Mouse (Mus musculus): ENCODE measurements around the gene Nfyb. TPM values are rescaled to one million over a fixed set of nuclear protein-coding genes. Genes with fewer than 3 reads are reported as not detected.
A peak's percentile ranks its signal among the peaks of the same experiment; 100 is the strongest.

Gene Nfyb
- total RNA-seq (2021), result 10 to 100 TPM; 28.6 to 31.6 TPM
- long read RNA-seq, experiment 1, transcript Nfyb-204 (8 exons, 2,554 nt), result major isoform, 18 of 35 reads
- long read RNA-seq, experiment 1, partial matches to known transcripts, result 1 of 35 reads
- long read RNA-seq, experiment 1, other reads (novel, unspliced or antisense), result 16 of 35 reads
- long read RNA-seq, experiment 2, transcript Nfyb-204 (8 exons, 2,554 nt), result major isoform, 26 of 35 reads
- long read RNA-seq, experiment 2, partial matches to known transcripts, result 3 of 35 reads
- long read RNA-seq, experiment 2, other reads (novel, unspliced or antisense), result 6 of 35 reads

DNA sequence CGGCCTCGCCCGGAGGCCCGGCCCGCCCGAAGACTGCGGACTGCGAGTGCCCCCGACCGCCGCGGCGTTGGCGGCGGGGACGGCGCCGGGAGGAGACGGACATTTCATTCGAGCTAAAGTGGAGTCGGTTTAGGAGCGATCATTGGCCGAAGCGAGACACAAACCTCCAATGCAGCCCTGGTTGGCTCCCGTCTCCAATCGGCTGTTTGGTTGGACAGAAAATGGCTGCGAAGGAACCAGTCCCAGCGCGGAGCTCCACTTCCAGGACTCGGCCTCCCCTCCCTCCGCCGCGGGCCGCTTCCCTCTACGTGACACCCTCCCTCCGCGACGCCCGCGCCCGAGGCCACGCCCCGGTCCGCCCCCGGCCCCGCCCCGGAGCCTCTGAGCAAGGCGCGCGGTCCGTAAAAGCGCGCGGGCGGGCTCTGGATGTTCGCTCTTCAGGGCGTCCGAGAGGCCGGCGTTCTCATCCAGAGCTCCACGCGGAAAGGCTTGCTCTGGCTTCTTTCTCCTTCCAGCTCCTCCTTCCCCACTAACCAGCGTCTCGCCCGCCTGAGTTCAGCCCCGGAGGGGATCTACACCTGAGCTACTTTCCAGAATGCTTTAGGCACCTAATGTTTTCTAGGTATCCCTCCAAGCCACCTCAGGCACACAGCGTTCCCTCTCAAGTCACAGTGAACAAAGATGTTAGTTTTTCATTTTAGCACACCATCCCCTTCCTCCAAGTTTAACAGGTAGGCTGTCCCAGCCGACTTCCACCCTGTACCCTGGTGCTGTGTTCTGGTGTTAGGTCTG, at the start of gene Nfyb:
Gene Nfyb (minus strand): TSS at position 305 of the 792 bp plus-strand sequence.
- DNase-seq (ENCODE audit: low spot score in 2 of 2), result peak; percentile 95 to 98

DNA sequence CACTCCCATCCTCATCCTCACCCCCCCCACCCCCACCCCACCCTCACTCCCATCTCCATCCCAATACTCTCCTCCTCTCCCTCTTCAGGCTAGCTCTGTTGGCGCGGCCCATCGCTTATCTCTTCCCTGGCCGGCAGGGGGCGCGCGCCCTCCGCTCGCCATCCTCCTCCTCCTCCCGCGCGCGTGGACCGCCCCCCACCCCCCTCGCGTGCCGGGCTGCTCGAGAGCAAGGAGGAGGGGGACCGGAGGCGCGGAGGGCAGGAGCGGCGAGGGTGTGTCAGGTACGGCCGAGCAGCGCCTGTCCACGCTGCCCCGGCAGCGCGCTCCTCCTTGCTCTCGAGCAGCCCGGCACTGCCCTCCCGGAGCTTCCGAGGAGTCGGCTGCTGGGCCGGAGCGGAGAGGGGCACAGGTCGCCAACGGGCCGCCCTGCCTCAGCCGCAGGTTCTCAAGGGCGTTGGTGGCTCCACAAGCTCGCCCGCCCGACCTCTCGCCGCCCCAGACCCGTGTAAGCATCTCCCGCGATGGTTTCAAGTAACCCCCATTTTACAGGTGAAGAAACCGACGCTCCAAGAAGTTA, 48.0 kb upstream of the Nfyb start:
- peak; percentile 75 to 80 for DNase-seq (ENCODE audit: low spot score in 2 of 2)

DNA sequence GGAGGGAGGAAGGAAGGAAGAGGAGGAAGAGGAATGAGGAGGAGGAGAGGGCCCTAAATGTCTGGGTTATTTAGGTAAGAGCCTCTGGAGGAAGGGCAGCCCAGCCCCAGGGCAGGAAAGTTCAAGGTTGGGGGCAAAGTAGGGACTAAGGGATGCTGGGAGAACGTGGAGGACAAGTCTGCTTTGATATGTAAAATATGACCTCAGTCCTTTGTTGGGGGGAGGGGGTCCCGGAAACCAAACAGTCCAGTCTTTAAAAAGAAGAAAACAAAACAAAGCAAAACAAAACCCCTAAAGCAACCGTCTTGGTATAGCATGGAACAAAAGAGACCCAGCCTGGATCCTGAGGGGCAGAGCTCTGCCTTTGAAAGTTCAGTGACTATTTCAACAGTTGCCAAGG, 45.4 kb upstream of the Nfyb start:
- DNase-seq (ENCODE audit: low spot score in 2 of 2), result no peak

DNA sequence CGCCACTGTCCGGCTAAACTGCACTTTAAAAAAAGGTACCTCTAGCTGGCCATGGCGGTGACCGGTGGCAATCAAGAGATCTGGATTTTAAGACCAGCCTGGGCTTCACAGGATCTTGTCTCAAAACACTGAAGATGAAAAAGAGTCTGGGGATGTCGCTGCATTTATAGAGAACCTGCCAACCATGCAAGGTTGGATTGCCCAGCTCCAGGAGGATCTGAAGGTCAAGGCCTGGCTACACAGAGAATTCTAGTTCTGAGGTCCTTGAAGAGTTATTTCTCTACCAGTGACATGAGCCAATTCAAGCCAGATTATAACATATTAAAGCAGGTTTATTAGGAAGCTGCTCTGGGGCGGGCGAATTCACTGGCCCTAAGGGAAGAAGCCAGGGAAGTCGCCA, 44.9 kb upstream of the Nfyb start:
- no peak for DNase-seq (ENCODE audit: low spot score in 2 of 2)

DNA sequence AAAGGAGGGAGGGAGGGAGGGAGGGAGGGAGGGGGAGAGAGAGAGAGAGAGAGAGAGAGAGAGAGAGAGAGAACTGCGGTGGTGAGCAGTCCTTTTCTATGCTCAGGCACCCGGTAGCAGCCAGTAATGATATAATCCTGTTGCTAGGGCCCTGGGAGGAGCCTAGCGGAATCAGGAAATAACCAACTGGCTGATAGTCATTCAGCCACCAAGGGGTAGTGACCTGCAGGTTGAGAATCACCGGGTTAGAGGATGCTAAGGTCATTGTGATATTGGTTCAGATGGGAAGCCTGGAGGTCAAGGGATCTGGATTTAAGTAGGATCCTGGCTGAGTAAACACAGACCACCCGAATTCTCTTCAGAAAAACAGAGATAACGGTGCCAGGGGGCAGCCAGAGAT, 44.2 kb upstream of the Nfyb start:
- no peak for DNase-seq (ENCODE audit: low spot score in 2 of 2)

DNA sequence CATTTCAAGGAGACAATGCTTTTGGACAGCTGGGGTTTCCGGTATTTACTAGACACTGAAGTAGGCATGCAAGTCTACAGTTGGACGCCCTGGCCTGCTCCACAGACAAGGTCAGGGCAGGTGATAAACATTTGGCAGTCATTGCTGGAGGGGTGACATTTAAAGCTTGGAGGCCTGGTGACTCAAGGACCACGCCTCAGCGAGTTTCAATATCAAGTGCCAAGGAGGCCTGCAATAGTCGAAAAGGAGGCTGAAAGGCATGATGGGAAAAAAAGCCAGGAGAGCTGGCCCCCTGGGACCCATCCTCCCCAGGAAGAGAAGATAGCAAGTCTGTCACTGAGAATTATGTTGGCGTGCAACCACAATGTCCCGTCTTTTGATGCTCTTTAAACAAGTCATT, 43.3 kb upstream of the Nfyb start:
- DNase-seq (ENCODE audit: low spot score in 2 of 2), result no peak

DNA sequence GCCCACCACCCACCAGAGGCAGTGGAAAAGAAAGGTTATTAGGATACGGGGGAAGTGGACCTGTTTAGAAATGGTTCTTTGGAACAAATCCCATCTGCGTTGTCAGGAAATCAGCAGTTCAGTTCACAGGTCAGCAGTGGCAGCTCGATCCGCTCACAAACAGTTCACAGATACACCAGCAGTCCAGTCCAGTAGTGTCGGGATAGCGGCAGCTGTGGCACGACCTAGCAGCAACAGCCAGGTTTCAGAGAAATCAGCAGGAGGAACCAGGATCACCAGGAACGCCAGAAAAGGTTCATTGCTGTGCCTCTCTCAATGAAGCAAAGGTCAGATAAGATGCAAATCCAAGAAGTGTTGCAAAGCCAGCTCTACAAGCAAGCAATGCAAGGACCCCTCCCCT, 42.5 kb upstream of the Nfyb start:
- DNase-seq (ENCODE audit: low spot score in 2 of 2), result no peak

DNA sequence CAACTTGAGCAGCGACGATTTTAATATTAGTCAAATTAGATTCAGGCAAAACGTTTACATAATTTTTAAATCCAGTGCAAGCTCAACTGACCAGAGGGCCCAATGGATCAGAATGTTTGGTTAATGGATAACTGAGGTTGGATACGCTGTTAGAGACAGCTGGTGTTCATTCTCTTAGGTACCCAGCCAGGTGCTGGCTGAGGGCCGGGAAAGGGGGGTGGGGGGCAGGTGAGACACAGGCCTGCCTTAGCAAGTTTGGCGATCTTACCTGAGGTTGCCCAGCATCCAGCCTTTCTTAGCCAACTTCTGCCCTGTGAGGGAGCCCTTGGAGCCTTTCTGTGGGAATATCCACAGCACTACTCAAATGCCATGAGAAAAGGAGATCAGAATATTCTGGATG, 41.2 kb upstream of the Nfyb start:
- DNase-seq (ENCODE audit: low spot score in 2 of 2), result no peak

DNA sequence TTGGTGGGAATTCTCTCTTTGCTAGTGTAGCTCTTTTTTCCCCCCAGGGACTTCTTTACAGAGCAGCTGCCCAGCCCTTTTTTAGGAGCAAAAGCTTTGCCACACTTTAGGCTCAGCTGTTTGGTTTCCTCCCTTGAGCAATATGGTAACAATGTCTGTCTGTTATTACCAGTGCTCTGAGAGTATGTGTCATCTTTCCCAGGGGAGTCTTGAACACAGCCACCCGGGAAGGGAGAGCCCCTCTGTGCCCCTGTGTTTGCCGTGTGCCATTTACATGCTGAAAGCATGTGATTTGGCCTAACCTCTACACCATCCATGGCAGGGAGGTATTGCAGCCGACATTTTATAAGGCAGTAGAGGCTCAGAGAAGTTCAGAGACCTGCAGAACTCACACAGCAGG, 40.5 kb upstream of the Nfyb start:
- no peak for DNase-seq (ENCODE audit: low spot score in 2 of 2)

DNA sequence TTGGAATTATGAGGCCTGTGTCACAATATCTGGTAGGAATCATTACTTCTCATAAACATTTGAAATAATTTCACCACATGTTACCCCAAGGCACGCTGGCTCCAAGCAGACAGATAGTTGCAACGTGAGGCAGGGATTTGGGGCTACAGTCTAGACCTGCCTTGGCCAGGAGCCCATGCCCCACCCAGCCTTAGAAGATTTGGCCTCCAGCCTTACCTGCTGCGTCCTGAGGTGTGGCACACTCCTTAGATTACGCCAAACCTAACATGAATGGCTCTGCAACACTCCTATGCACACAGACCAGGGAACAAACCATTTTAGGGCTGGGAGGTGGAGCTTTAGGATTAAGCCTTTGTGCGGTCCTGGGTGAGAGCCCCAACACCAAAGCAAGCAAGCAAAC, 36.1 kb upstream of the Nfyb start:
- DNase-seq (ENCODE audit: low spot score in 2 of 2), result no peak

DNA sequence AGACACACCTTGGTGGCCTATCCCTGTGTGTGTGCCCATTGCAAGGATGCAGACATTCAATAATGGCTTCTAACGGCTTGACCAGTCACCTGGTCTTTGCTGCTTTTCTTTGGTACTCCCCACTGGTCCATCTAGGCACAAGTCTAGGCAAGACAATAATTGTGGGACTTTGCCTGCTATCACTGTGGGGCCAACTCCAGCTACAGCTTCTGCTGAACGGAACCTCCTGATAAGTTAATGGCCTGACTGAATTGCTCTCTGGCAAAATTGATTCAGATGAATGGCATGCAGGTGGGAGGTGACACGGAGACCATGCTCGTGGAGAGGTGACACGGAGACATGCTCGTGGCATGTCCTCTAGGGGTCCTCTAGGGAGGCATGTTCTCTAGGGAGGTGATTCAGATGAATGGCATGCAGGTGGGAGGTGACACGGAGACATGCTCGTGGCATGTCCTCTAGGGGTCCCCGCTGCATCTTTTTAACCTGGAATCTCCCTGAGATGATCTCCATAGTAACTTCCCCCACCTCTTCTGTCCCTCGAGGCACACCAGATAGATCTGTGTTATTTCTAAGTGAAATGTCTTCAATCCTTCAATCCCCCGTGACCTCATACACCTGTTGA, 34.5 kb upstream of the Nfyb start:
- no peak for DNase-seq (ENCODE audit: low spot score in 2 of 2)

DNA sequence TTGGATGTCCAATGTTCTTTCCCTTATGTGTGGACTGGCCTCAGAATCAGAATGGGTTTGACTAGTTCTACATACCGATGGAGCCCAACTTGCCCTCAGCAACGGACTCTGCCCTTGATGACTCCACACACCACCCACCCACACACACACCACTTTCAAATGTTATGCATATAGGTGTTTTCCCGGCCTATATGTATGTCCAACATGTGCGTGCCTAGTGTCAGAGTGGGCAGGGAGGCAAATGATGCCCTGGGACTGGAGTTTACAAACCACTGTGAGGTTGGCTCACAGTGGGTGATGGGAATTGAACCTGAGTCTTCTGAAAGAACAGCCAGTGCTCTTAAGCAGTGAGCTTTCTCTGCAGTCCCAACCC, 33.2 kb upstream of the Nfyb start:
- no peak for DNase-seq (ENCODE audit: low spot score in 2 of 2)

DNA sequence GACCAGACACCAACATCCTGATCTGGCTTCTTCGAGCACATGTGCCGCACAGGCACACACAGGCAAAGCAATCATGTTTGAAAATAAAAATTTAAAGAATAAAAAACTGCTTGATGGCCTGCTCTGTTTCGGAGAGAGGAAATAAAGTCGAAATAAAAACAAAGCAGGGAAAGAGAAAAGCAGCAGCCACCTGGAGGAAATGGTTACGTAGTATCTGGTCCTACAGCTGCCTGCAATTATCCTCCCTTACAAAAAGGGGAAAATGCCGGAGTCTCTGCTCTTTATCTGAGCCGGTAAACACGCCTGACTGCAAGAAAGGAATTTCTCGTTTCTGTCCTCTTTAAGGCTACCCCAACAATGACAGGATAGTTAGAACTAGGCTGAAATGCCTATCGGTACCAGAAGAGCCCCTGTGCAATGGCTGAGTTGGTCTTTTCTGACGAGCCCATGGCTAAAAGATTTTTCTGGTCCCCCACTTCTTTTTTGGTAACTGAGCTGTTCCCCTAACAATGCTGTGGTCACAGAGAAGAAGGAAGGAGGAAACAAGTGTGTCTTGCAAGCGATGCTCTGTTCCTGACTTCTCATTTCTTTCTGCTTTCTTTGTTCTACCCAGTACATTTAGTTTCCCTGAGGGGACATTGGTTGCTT, 32.7 kb upstream of the Nfyb start:
- DNase-seq (ENCODE audit: low spot score in 2 of 2), result no peak

DNA sequence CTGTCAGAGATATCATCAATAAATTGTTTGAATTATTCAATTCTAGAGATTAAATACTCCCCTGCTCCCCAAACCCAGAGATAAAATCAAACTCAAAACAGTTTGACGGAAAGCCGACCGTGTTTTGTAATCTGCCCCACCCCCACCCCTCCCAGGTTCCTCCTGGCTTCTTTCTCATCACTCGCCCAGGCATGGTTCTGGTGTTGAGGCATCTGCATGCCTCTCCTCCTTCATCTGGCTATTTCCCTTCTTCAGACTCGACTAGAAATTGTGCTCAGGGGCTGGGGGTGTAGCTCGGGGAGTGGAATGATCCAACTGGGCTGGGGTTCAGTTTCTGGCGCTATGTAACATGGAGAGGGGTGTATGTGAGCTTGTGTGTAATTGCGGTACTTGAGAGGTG, 31.8 kb upstream of the Nfyb start:
- DNase-seq (ENCODE audit: low spot score in 2 of 2), result no peak

DNA sequence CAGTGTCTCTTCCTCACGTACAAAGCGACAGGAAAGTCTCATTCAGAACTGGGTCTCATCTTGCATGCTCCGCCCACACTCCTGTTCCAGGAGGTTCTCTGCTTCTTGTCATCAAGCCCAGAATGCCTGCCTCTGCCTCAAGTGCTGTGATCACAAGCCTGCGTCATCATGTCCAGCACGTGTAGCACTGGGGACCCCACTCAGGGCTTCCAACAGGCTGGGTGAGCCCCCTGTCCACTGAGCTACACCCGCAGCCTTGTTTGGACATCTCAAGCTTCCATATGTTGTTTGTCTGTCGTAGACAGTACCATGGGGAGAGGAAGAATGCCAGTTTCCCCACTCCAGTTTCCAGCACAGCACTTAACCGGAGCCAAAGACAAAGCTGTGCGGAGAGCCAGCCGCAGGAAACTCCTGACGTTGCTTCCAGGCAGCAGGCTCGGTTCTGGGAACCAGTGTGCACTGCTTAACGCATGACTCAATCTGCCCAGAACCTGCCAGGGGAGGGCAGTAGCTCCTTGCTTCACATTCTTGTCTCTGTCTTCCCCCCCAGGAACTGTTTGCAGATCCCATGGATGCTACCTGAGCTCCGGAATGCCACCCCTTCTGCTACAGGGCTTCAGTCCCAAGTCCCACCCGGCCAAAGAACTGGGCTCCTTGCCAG, 31.3 kb upstream of the Nfyb start:
- DNase-seq (ENCODE audit: low spot score in 2 of 2), result peak in 1 of 2 experiments; percentile 35

DNA sequence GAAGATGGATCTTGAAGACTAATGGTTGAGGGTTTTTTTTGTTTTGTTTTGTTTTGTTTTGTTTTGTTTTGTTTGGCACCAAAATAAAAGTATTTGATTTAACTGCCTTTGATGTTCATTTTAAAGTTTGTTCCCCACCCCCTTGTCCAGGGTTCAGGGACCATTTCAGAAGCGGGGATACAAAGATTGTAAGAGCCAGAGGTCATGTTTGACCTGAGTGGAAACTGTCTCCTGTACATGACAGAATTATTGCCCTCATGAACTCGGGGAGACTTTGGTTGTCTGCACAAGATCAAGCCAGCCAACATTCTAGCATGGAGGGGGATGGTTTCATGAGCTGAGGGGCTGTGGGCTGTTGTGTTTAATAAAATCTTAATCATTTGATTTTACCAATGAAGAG, 28.4 kb upstream of the Nfyb start:
- DNase-seq (ENCODE audit: low spot score in 2 of 2), result no peak

DNA sequence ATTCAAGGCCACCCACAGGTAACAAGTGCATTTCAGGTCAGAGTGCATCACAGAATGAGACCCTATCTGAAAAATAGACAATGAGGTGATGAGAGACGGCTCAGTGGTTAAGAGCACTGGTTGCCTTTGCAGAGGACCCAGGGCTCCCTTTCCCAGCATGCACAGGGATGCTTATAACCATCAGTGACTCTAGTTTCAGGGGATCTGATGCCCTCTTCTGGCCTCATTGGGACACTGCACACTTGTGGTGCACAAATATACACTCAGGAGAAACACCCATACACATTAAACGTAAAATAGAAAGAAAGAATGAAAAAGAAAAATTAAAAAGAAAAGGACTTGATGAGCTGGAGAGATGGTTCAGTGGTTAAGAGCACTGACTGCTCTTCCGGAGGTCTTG, 27.8 kb upstream of the Nfyb start:
- no peak for DNase-seq (ENCODE audit: low spot score in 2 of 2)

DNA sequence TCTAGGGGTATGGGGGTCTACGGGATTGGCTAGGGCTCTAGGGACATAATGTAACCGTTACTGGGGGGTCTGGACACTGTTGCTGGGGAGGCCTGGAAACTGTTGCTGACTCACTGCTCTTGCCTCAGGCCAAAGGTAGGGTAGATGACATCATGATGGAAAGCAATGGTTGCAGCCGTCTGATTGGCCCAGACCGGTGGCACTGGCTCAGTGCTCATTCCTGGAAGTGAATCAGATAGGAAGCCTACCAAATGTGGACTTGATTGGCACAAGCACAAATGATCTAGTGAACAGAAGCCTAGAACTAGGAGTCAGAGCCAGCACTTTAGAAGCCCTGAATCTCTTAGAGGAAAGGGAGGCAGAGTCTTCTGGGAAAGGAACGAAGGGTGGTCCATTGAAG, 26.6 kb upstream of the Nfyb start:
- DNase-seq (ENCODE audit: low spot score in 2 of 2), result no peak

DNA sequence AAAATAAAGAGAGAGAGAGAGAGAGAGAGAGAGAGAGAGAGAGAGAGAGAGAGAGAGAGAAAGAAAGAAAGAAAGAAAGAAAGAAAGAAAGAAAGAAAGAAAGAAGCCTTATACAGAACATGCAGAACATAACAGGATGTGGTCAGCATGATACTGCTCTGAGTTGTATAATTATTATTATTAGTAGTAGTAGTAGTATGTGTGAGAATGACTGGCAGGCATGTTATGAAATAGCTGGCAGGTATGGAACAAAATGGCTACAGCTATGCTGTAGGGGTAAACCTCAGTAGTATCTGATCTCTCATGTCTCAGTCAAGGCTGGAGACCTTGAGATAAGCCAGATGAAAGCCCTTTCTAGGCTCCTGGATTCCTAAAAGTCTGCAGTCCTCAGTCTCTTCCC, 25.2 kb upstream of the Nfyb start:
- DNase-seq (ENCODE audit: low spot score in 2 of 2), result no peak

DNA sequence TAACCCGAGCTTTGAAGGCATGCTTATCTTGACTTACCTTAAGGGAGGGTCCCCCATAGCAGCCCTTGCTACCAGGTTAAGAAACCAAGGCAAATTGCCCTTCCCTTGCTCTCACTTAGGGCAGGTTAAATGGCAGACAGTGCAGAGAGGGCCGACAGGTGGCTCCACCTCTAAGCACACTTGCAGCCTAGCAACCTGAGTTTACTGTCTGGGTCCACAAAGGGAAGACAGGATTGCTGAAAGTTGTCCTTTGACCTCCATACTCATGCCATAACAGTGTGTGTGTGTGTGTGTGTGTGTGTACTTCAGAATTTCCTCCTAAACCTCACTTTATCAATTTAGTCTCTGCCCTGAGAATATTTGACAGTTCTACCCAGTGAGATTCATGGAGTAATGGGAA, 18.5 kb upstream of the Nfyb start:
- no peak for DNase-seq (ENCODE audit: low spot score in 2 of 2)

DNA sequence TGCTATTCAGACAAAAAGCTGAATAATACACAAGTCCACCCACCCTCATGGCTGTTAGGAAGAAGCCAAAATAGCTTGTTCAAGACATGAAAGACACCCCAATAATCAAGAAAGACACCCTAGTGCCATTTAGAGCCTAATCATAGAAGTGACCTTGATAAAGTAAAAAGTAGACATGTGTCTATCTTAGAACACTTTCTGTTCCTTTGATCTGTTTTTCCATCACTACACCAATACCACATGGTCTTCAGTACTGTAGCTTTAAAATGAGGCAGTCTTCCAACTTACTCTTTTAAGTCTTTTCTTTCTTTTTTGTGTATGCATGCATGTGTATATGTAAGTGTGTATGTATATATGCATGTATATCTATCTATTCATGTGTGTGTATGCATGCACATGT, 16.9 kb upstream of the Nfyb start:
- DNase-seq (ENCODE audit: low spot score in 2 of 2), result no peak

Data from gastrocnemius, postnatal 4 days (tissue).